Mouse (Mus musculus) CH12.LX (cell line): ENCODE measurements at regions not wholly inside any gene's neighbourhood (a gene's known extent, or its start where the extent isn't known, plus 50 kb on each side); places are given as distances from the start of the nearest gene placed in this dataset.

ENCODE experiments used
- CTCF ChIP-seq, 2 experiments: IDR thresholded peaks in 1 of 2; conservative IDR thresholded peaks in 1 of 2; 2 replicates each; pipeline ENCODE4 v1.5.1; 2011 to 2012; ENCODE audit warnings: low read depth in 2 of 2, low read length in 2 of 2, improper control_type of control experiment in 1 of 2, inconsistent platforms in 1 of 2, mild to moderate bottlenecking in 1 of 2, moderate library complexity in 1 of 2
- ELF1 ChIP-seq: IDR thresholded peaks from 2 replicates; pipeline ENCODE4 v1.6.1; 2014; ENCODE audit warnings: low read depth, mild to moderate bottlenecking, inconsistent platforms, low read length, improper control_type of control experiment
- EP300 ChIP-seq: IDR thresholded peaks from 2 replicates; pipeline ENCODE4 v1.6.1; 2011; ENCODE audit warnings: low read length, improper control_type of control experiment
- MAX ChIP-seq: IDR thresholded peaks from 2 replicates; pipeline ENCODE4 v1.6.1; 2011; ENCODE audit warnings: low read length, improper control_type of control experiment
- POLR2A ChIP-seq: IDR thresholded peaks from 2 replicates; pipeline ENCODE4 v1.6.1; 2011; ENCODE audit warnings: low read depth, mild to moderate bottlenecking, improper control_type of control experiment, low read length
- ZMIZ1 ChIP-seq: IDR thresholded peaks from 2 replicates; pipeline ENCODE4 v1.6.1; 2012; ENCODE audit warnings: low read depth, mild to moderate bottlenecking, inconsistent platforms, low read length, improper control_type of control experiment

DNA sequence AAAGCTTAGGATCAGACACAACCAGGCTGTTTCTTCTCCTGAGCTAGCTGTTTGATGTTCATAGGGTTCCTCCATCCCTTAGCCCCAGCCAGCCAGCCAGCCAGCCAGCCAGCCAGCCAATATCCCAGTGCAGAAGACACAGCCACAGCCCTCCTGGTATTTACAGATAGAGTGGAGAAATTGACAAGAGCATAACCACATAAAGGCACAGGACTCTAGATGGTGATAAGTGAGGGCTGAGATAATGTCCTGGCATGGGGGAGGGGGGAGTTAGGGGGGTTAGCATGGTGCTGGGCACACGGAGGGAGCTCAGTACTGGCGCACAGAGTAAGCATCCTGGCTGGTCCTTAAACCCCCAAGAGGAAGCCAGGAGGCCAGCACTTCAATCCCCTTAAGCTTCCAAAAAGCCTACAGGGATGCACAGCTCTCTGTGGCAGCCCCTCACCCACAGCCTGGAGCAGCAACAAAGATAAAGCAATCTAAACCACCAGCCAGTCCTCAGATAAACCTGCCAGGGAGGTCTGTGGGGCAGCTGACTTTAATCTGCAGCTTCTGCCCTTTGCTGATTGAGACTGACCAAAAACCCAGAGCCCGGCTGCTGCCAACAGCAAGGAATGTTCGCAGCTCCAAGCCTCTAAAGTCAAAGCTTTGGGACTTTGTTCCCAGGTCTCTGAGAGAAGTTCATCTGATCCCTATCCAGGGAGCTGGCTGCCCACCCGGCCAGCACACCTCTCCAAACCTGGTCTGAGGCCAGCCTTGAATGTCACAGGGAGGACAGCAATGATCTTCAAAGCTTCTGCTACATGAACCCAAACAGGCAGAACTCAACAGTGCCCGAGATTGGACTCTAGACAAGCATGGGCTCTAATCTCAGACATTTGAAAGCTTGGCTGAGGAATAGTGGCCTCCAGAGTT is 124.9 kb downstream of the Utp6 start:
- TF ChIP-seq CTCF (conservative IDR thresholded peaks at IDR 0.05 in 1 of 2, IDR thresholded peaks at IDR 0.05 in 1 of 2; ENCODE audit: low read depth in 2 of 2, low read length in 2 of 2) (no peak), POLR2A (no peak), ZMIZ1 (no peak), MAX (no peak), ELF1 (no peak), EP300 (no peak)
